Mouse (Mus musculus): Measurements from ENCODE around the gene Etfrf1.

GRCm38 (mm10) chr6:145255952-145256700 lies 45.2 kb downstream of the Etfrf1 start:
- TF ChIP-seq CTCF (IDR thresholded peaks at IDR 0.05; ENCODE audit: low read depth) (peak; percentile 30), EP300 (IDR thresholded peaks at IDR 0.05; ENCODE audit: low read depth) (no peak)
